Mouse (Mus musculus) heart, adult 2 months (tissue): ENCODE measurements around the gene Tmem199. TPM values are rescaled to one million over a fixed set of nuclear protein-coding genes. Genes with fewer than 3 reads are reported as not detected.
"Not testable (repeated sequence)": the region's sequence is repeated elsewhere in the genome, so short reads cannot be mapped to it uniquely, and the experiment has no call there.

ENCODE experiments used
- DNase-seq, 2 experiments: peaks; one replicate each; pipeline ENCODE4 v3.0.0; 2021
- H3K27ac ChIP-seq: fragments of 200-600 bp; 2 replicates; pipeline ENCODE4 v1.8.1; 2022
- H3K27me3 ChIP-seq: fragments of 200-500 bp; 2 replicates; pipeline ENCODE4 v1.6.1; 2012; ENCODE audit warnings: mild to moderate bottlenecking, low read length, inconsistent platforms, mixed read lengths; ENCODE audit not compliant: control insufficient read depth, insufficient read depth
- H3K36me3 ChIP-seq: fragments of 200-500 bp; 2 replicates; pipeline ENCODE4 v1.6.1; 2012; ENCODE audit warnings: low read length, inconsistent platforms; ENCODE audit not compliant: control insufficient read depth, insufficient read depth
- H3K4me1 ChIP-seq: fragments of 200-500 bp; 2 replicates; pipeline ENCODE4 v1.6.1; 2011; ENCODE audit warnings: low read length; ENCODE audit not compliant: control insufficient read depth, insufficient read depth
- H3K4me3 ChIP-seq: fragments of 200-600 bp; 2 replicates; pipeline ENCODE4 v1.8.1; 2022
- H3K79me2 ChIP-seq: fragments of 200-500 bp; replicated peaks from 2 replicates; pipeline ENCODE4 v1.6.1; 2012; ENCODE audit warnings: mild to moderate bottlenecking, inconsistent platforms, low read length, moderate library complexity, mixed read lengths; ENCODE audit not compliant: control insufficient read depth, insufficient read depth
- H3K9ac ChIP-seq: fragments of 200-500 bp; 2 replicates; pipeline ENCODE4 v1.6.1; 2012; ENCODE audit warnings: low read depth, mild to moderate bottlenecking, control low read depth, inconsistent platforms, low read length, mixed read lengths
- CTCF ChIP-seq: fragments of 200-600 bp; IDR thresholded peaks from 2 replicates; pipeline ENCODE4 v1.8.1; 2022; ENCODE audit warnings: antibody characterized with exemption, mild to moderate bottlenecking, moderate library complexity
- EP300 ChIP-seq: fragments of 200-500 bp; IDR thresholded peaks from 2 replicates; pipeline ENCODE4 v1.6.1; 2011; ENCODE audit warnings: low read depth, low read length, control low read depth; ENCODE audit not compliant: insufficient read depth
- POLR2A ChIP-seq: fragments of 200-500 bp; IDR thresholded peaks from 2 replicates; pipeline ENCODE4 v1.6.1; 2011; ENCODE audit warnings: mild to moderate bottlenecking, low read depth, low read length, control low read depth; ENCODE audit not compliant: insufficient read depth
- WGBS: fragments of 180-500 bp; shearing (Covaris S2); methylation state at CpG from one replicate; pipeline ENCODE4 v1.1.7; 2018; 5-methylcytosine and 5-hydroxymethylcytosine counted together
- intact Hi-C: fragments of 180-260 bp; cut with DNase I; formaldehyde crosslinking; loops from one replicate; pipeline ENCODE4 v1.15.1; 2025
- polyA plus RNA-seq: library from polyadenylated mRNA; depleted of rRNA; stranded (reverse); fragments of >200 nt; gene quantifications from 2 replicates; pipeline ENCODE4 v1.2.3, GENCODE M21; 2012
- total RNA-seq, 2 experiments: library from RNA; stranded (reverse); gene quantifications; 2 replicates each; pipeline ENCODE4 v1.2.3; 2021

Gene Tmem199
- total and polyA plus RNA-seq, 3 experiments, result 7.9 to 11.5 (median 11.3) TPM

- DNase-seq, result no peak
- WGBS, result 49% methylated on average over 4 of the region's 4 CpGs
- H3K9ac ChIP-seq, result no peak overlapping the region
- H3K79me2 ChIP-seq, result peaks cover 12% of the 10 kb centered on the region; the same call in 1 of the 2 replicates
- H3K4me1 ChIP-seq, result peaks cover 13% of the 10 kb centered on the region
- no peaks in the 10 kb centered on the region for H3K27me3 ChIP-seq
- TF ChIP-seq EP300 (no peak), CTCF (peak; percentile 37), POLR2A (no peak)
- H3K36me3 ChIP-seq, result peaks cover 11% of the 10 kb centered on the region
- peak overlapping the region; percentile 75 for H3K4me3 ChIP-seq
- H3K27ac ChIP-seq, result peak overlapping the region; percentile 91
- intact Hi-C loops, result no loop called here
These were observed 22.5 kb upstream of the Tmem199 start for GRCm38 (mm10) chr11:78534516-78534915.

- 60% methylated on average over 10 of the region's 10 CpGs for WGBS
- H3K9ac ChIP-seq, H3K27me3 ChIP-seq, H3K4me3 ChIP-seq, intact Hi-C loops, H3K36me3 ChIP-seq, DNase-seq, H3K79me2 ChIP-seq: not testable (repeated sequence)
- Histone ChIP-seq H3K27ac (peak overlapping the region; percentile 83), H3K4me1 (peaks cover 13% of the 10 kb centered on the region)
These were observed 19.5 kb upstream of the Tmem199 start for GRCm38 (mm10) chr11:78531515-78531914.

GRCm38 (mm10) chr11:78531046-78531445 is 19.1 kb upstream of the Tmem199 start:
- WGBS, result 30% methylated on average over 6 of the region's 6 CpGs
- Histone ChIP-seq H3K36me3 (peaks cover 9% of the 10 kb centered on the region), H3K9ac (no peak overlapping the region; the same call in 1 of the 2 replicates), H3K4me1 (peaks cover 13% of the 10 kb centered on the region), H3K79me2 (peaks cover 8% of the 10 kb centered on the region; the same call in 1 of the 2 replicates), H3K4me3 (peak overlapping the region; percentile 26), H3K27me3 (no peaks in the 10 kb centered on the region), H3K27ac (peak overlapping the region; percentile 83)
- intact Hi-C loops, result no loop called here
- TF ChIP-seq POLR2A, result no peak
- peak; percentile 78 for TF ChIP-seq EP300
- DNase-seq, result peak; percentile 66 to 77

GRCm38 (mm10) chr11:78530001-78530400 is 18.0 kb upstream of the Tmem199 start:
- Histone ChIP-seq H3K36me3 (peaks cover 9% of the 10 kb centered on the region), H3K27ac (peak overlapping the region; percentile 83), H3K4me3 (peak overlapping the region; percentile 26; the same call in 1 of the 2 replicates), H3K27me3 (no peaks in the 10 kb centered on the region), H3K79me2 (peaks cover 8% of the 10 kb centered on the region; the same call in 1 of the 2 replicates), H3K9ac (peak overlapping the region; percentile 3; the same call in 1 of the 2 replicates), H3K4me1 (peaks cover 11% of the 10 kb centered on the region)
- no peak for TF ChIP-seq POLR2A
- no peak for TF ChIP-seq EP300
- no peak for TF ChIP-seq CTCF
- 83% methylated on average over 12 of the region's 12 CpGs for WGBS
- intact Hi-C loops, result no loop called here
- no peak for DNase-seq

- DNase-seq, result no peak
- Histone ChIP-seq H3K79me2 (peaks cover 6% of the 10 kb centered on the region; the same call in 1 of the 2 replicates), H3K4me1 (peaks cover 7% of the 10 kb centered on the region), H3K27me3 (no peaks in the 10 kb centered on the region), H3K4me3 (no peak overlapping the region), H3K36me3 (peaks cover 12% of the 10 kb centered on the region), H3K9ac (no peak overlapping the region), H3K27ac (no peak overlapping the region)
- intact Hi-C loops, result no loop called here
- WGBS, result 90% methylated on average over 9 of the region's 9 CpGs
- TF ChIP-seq POLR2A (no peak), EP300 (no peak), CTCF (no peak)
These were observed 16.7 kb upstream of the Tmem199 start for GRCm38 (mm10) chr11:78528714-78529113.

- no peak for TF ChIP-seq EP300
- no peak for TF ChIP-seq CTCF
- TF ChIP-seq POLR2A, result no peak
- no peak for DNase-seq
- Histone ChIP-seq H3K27me3 (no peaks in the 10 kb centered on the region), H3K4me1 (peaks cover 6% of the 10 kb centered on the region), H3K79me2 (peaks cover under 1% of the 10 kb centered on the region; the same call in 1 of the 2 replicates), H3K4me3 (no peak overlapping the region), H3K36me3 (peaks cover 21% of the 10 kb centered on the region), H3K9ac (no peak overlapping the region), H3K27ac (no peak overlapping the region)
- WGBS, result 67% methylated on average over 2 of the region's 2 CpGs
- intact Hi-C loops, result no loop called here
These were observed 12.9 kb upstream of the Tmem199 start for GRCm38 (mm10) chr11:78524838-78525237.
